Mouse (Mus musculus): ENCODE measurements around the gene Wrap53.

DNA sequence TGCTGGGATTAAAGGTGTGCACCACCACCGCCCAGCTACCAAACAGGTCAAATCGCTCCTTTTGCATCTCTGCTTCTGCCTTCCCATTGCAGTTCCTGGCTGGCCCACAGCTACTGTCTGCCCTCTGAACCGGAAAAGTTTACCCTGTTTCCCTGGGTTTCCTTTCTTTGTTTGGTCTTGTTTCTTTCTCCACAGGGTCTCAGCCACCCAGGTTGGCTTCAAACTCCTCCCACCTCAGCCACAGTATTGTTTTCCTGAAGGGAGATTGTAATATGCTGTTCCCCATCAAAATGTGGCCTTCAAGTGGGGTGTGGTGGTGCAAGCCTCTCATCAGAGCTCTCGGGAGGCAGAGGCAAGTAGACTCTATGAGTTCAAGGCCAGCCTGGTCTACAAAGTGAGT is 28.7 kb downstream of the Wrap53 start:
- TF ChIP-seq CTCF (IDR thresholded peaks at IDR 0.05; ENCODE audit: insufficient read depth, low read length) (no peak), POLR2A (IDR thresholded peaks at IDR 0.05; ENCODE audit: borderline replicate concordance, extremely low read depth, low read depth, low read length) (no peak)

Data from lung, adult 2 months (tissue).